In the genomic region with DNA sequence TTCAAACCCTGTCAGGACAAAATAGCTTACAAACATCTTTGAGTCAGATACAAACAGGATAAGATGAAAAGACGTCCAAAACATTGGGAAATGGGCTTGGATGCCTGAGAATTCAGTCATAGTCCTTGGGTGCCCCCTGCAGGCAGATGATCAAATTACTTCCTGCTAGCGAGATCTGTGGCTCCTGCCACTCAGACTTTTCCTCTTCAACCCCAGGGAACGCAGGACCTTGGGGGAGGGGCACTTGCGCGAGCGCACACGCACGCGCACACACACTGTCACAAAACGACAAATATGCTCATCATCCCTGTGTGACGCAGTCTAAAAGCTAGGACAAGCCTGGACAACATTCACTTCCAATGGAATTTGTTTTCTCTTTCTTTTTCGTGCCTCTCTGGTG, we compare ENCODE assay signal across 8 mouse cellular contexts. TPM values are rescaled to one million over a fixed set of nuclear protein-coding genes. Genes with fewer than 3 reads are reported as not detected.
A peak's percentile ranks its signal among the peaks of the same experiment; 100 is the strongest.
DNase-seq lines count a peak whose midpoint lies in the region; ATAC-seq and TF ChIP-seq lines count a peak whose summit lies in the region.

No protein-coding gene starts in this region.

- H3K4me1 ChIP-seq in hindbrain, embryonic 15.5 days (replicated peaks): peaks cover 29% of the 10 kb centered on the region

- no peaks in the 10 kb centered on the region for H3K36me3 ChIP-seq in hindbrain, embryonic 15.5 days

- no peaks in the 10 kb centered on the region for H3K27me3 ChIP-seq in Patski
- 0 out of 2 replicates have a peak, but pooled peaks cover 6% of the 10 kb centered on the region for H3K27me3 ChIP-seq in hindbrain, embryonic 15.5 days

- in situ Hi-C loops in Patski (cut with MboI; ENCODE audit: low pct_unique_long_range_greater_than_20kb): loop anchor here (5.0 kb wide), 2 partner anchors 57 to 157 kb away; no protein-coding TSS in a partner anchor

- CTCF ChIA-PET in Patski (lab: Charles Lee): interaction anchor here (0.7 to 6.7 kb wide), 18 partner anchors 12 to 385 kb away, joined by 3 to 174 read pairs (median 6); no protein-coding TSS in a partner anchor

- H3K9ac ChIP-seq in hindbrain, embryonic 15.5 days: peak overlapping the region; percentile 12; the same call in 1 of the 2 replicates

- peak overlapping the region; percentile 22 for H3K4me3 ChIP-seq in hindbrain, embryonic 15.5 days

- POLR2A ChIA-PET in Patski (lab: Charles Lee): no interaction called here

- ATAC-seq in Patski: no peak
- 0 out of 2 replicates have a peak, but pooled peaks have one; percentile 13 for ATAC-seq in hindbrain, embryonic 15.5 days (ENCODE audit: low FRiP score, low read depth)

- 4% methylated on average over 12 of the region's 12 CpGs for WGBS in hindbrain, embryonic 15.5 days

- H3K9me3 ChIP-seq in hindbrain, embryonic 15.5 days: no peaks in the 10 kb centered on the region

- peak; percentile 30 for DNase-seq in Patski (ENCODE audit: low read depth, low spot score)
- DNase-seq in cerebellum, postnatal 25 days: peak; percentile 96 to 98
- peak; percentile 95 to 97 for DNase-seq in frontal cortex, postnatal 36 days (ENCODE audit: low spot score in 2 of 2)
- peak; percentile 91 to 93 for DNase-seq in layer of hippocampus, postnatal 36 days
- DNase-seq in lung, postnatal 25 days (ENCODE audit: low spot score): peak; percentile 89
- peak; percentile 74 for DNase-seq in retina, adult 2 months (ENCODE audit: low read depth, low spot score)
- DNase-seq in thymus, postnatal 25 days: peak; percentile 85

- no peak overlapping the region for H3K27ac ChIP-seq in hindbrain, embryonic 15.5 days (replicated peaks)

- TF ChIP-seq CTCF in Patski (IDR thresholded peaks at IDR 0.05): peak; percentile 87

- peak overlapping the region; percentile 50 for H3K4me2 ChIP-seq in hindbrain, embryonic 15.5 days

RNA-seq across cellular contexts. Expression of gene Cyp24a1, which starts 11.9 kb away (rescaled TPM):
- 0.19 TPM for polyA plus RNA-seq in Patski (2021)
- 0.10 and 0.14 TPM in 2 replicates for polyA plus RNA-seq in hindbrain, embryonic 15.5 days (2015; fragmentation: Nextera tagmentation; extraction: Ambion mirVana)
- total RNA-seq in layer of hippocampus, postnatal 36 days (2021): not detected

RNA-seq across cellular contexts. Expression of gene Pfdn4, which starts 12.6 kb away (rescaled TPM):
- 146 TPM for polyA plus RNA-seq in Patski (2021)
- polyA plus RNA-seq in hindbrain, embryonic 15.5 days (2015; fragmentation: Nextera tagmentation; extraction: Ambion mirVana): 113 and 130 TPM in 2 replicates
- total RNA-seq in layer of hippocampus, postnatal 36 days (2021): 10 to 100 TPM; 31.0 to 31.7 TPM

Comparison
In these comparisons a context has a peak if more than half of its experiments do, and no peak if none do; other contexts are left out.
1. DNase-seq: peak in every context shown above with its lines; median percentile 97 in cerebellum, postnatal 25 days; 96 in frontal cortex, postnatal 36 days; 92 in layer of hippocampus, postnatal 36 days; 89 in lung, postnatal 25 days; 85 in thymus, postnatal 25 days; 74 in retina, adult 2 months; 30 in Patski.